Mouse (Mus musculus): ENCODE data around the gene Pou4f1. TPM values are rescaled to one million over a fixed set of nuclear protein-coding genes. Genes with fewer than 3 reads are reported as not detected.
"Not testable (repeated sequence)": the region's sequence is repeated elsewhere in the genome, so short reads cannot be mapped to it uniquely, and the experiment has no call there.

Pou4f1 gene
- polyA plus RNA-seq (2015; fragmentation: Nextera tagmentation; extraction: Ambion mirVana): 83.5 and 84.1 TPM in 2 replicates

GRCm38 (mm10) chr14:104467966-104468622 lies at the start of gene Pou4f1:
TSS of gene Pou4f1 (minus strand) at chr14:104467999.
- Histone ChIP-seq H3K4me1 (replicated peaks) (peaks cover 44% of the 10 kb centered on the region), H3K27ac (peak within 1 kb of the TSS; percentile 89), H3K9ac (peak within 1 kb of the TSS; percentile 78), H3K4me3 (peak within 1 kb of the TSS; percentile 62), H3K27me3 (peaks cover 91% of the 10 kb centered on the region), H3K9me3 (no peaks in the 10 kb centered on the region), H3K36me3 (no peaks in the 10 kb centered on the region), H3K4me2 (peak within 1 kb of the TSS; percentile 77)
- WGBS: under 1% methylated on average over 62 of the region's 62 CpGs
- ATAC-seq (ENCODE audit: low FRiP score): peak; percentile 93

GRCm38 (mm10) chr14:104511664-104512063 lies 43.9 kb upstream of the Pou4f1 start:
- no peak overlapping the region for H3K4me2 ChIP-seq
- no peak overlapping the region for H3K4me3 ChIP-seq
- peaks cover 15% of the 10 kb centered on the region for H3K36me3 ChIP-seq
- no peaks in the 10 kb centered on the region for H3K9me3 ChIP-seq
- ATAC-seq (ENCODE audit: low FRiP score): no peak
- no peak overlapping the region for H3K27ac ChIP-seq
- no peaks in the 10 kb centered on the region for H3K27me3 ChIP-seq
- no peak overlapping the region for H3K9ac ChIP-seq
- no peaks in the 10 kb centered on the region for H3K4me1 ChIP-seq (replicated peaks)
- 92% methylated on average over 1 of the region's 1 CpGs for WGBS

DNA sequence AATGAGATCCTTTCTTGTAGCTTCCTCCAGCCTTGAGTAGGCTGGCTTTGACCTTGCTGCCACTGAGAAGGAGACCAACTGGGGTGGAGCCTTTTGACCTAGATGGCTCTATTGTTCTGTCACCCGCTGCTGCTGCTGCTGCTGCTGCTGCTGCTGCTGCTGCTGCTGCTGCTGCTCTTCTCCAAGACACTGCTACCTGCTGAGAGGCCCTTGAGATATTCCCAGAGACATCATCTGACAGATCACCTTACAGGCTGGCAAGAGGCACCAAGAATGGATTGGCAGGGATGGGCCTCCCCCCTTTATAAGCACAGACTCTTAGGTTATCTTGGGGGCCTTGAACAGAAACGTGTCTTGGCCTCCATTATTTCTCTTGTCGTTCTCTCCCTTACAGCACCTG lies 35.0 kb upstream of the Pou4f1 start:
- H3K4me1 ChIP-seq (replicated peaks); ATAC-seq (ENCODE audit: low FRiP score); H3K4me3 ChIP-seq; H3K9me3 ChIP-seq; H3K27me3 ChIP-seq; H3K27ac ChIP-seq; H3K9ac ChIP-seq; H3K4me2 ChIP-seq: not testable (repeated sequence)
- peaks cover 73% of the 10 kb centered on the region for H3K36me3 ChIP-seq
- WGBS: 67% methylated on average over 3 of the region's 3 CpGs

- Histone ChIP-seq H3K9ac (no peak overlapping the region), H3K36me3 (peaks cover 20% of the 10 kb centered on the region), H3K27ac (no peak overlapping the region), H3K4me3 (no peak overlapping the region), H3K9me3 (no peaks in the 10 kb centered on the region), H3K4me2 (no peak overlapping the region), H3K4me1 (replicated peaks) (no peaks in the 10 kb centered on the region), H3K27me3 (peaks cover 19% of the 10 kb centered on the region)
- ATAC-seq (ENCODE audit: low FRiP score): no peak
- 94% methylated on average over 8 of the region's 8 CpGs for WGBS
Measured at GRCm38 (mm10) chr14:104479751-104480150, 12.0 kb upstream of the Pou4f1 start.

GRCm38 (mm10) chr14:104478593-104478992 lies 10.8 kb upstream of the Pou4f1 start:
- Histone ChIP-seq H3K27ac (no peak overlapping the region), H3K9me3 (no peaks in the 10 kb centered on the region), H3K9ac (no peak overlapping the region), H3K27me3 (peaks cover 30% of the 10 kb centered on the region), H3K36me3 (peaks cover 20% of the 10 kb centered on the region), H3K4me3 (no peak overlapping the region), H3K4me2 (no peak overlapping the region), H3K4me1 (replicated peaks) (peaks cover 4% of the 10 kb centered on the region)
- WGBS: 75% methylated on average over 5 of the region's 5 CpGs
- ATAC-seq (ENCODE audit: low FRiP score): no peak

- 91% methylated on average over 8 of the region's 8 CpGs for WGBS
Measured at GRCm38 (mm10) chr14:104477616-104478015, 9.8 kb upstream of the Pou4f1 start.

DNA sequence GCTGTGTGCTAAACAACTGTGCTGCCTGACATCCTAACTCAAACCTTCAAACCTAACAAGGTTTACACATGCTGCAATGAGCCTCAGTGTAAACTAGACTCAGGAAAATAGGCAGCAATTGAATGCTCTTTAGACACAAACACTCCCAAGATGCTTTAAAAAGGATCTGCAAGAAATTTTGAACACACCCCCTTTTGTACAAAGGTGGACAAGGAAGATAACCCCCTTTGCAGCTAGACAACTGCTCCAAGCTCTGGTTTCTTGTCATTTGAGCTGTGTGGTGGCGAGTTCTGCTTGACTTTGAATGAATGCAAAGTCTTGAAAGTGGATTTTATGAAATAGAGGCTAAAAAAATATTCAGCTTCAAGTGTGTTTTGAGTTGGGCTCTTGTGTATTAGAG lies 7.6 kb upstream of the Pou4f1 start:
- Histone ChIP-seq H3K36me3 (peaks cover 20% of the 10 kb centered on the region), H3K4me1 (replicated peaks) (peaks cover 24% of the 10 kb centered on the region), H3K27me3 (peaks cover 57% of the 10 kb centered on the region), H3K4me2 (no peak overlapping the region), H3K9me3 (no peaks in the 10 kb centered on the region), H3K4me3 (no peak overlapping the region), H3K27ac (no peak overlapping the region), H3K9ac (no peak overlapping the region)
- 84% methylated on average over 1 of the region's 1 CpGs for WGBS
- no peak for ATAC-seq (ENCODE audit: low FRiP score)

More at GRCm38 (mm10) chr14:104477616-104478015, 9.8 kb upstream of the Pou4f1 start:
- Histone ChIP-seq H3K4me1 (replicated peaks) (peaks cover 13% of the 10 kb centered on the region), H3K4me2 (no peak overlapping the region), H3K36me3 (peaks cover 20% of the 10 kb centered on the region), H3K9me3 (no peaks in the 10 kb centered on the region), H3K27ac (no peak overlapping the region), H3K27me3 (peaks cover 39% of the 10 kb centered on the region), H3K9ac (no peak overlapping the region), H3K4me3 (no peak overlapping the region)
- ATAC-seq (ENCODE audit: low FRiP score): no peak

DNA sequence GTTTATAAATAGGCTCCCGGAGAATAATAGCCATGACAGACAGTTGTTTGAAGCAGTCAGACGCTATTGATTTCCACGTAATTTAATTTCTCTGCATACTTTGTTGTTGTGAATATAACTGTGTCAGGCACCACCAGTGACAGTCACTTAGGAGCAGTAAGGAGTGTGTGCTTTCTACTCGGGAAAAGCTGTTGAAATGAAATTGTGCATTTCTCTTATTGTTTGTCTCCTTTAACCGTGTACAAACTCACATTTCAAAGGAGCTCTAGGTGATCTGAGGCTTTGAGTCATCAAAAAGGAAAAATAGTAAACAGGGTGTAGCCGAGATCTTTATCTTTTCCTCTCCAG lies 798 bp upstream of the Pou4f1 start:
- Histone ChIP-seq H3K36me3 (no peaks in the 10 kb centered on the region), H3K4me2 (peak overlapping the region; percentile 77), H3K9me3 (no peaks in the 10 kb centered on the region), H3K9ac (no peak overlapping the region), H3K27ac (no peak overlapping the region), H3K4me3 (peak overlapping the region; percentile 62), H3K27me3 (peaks cover 90% of the 10 kb centered on the region), H3K4me1 (replicated peaks) (peaks cover 48% of the 10 kb centered on the region)
- ATAC-seq (ENCODE audit: low FRiP score): no peak
- WGBS: 2% methylated on average over 6 of the region's 6 CpGs

- Histone ChIP-seq H3K36me3 (no peaks in the 10 kb centered on the region), H3K9me3 (no peaks in the 10 kb centered on the region), H3K9ac (peak overlapping the region; percentile 78), H3K27me3 (peaks cover 92% of the 10 kb centered on the region), H3K4me1 (replicated peaks) (peaks cover 39% of the 10 kb centered on the region), H3K4me2 (peak overlapping the region; percentile 77), H3K27ac (peak overlapping the region; percentile 89), H3K4me3 (peak overlapping the region; percentile 62)
- peak; percentile 66 for ATAC-seq (ENCODE audit: low FRiP score)
- 1% methylated on average over 98 of the region's 101 CpGs for WGBS
Measured at GRCm38 (mm10) chr14:104467133-104467965, 450 bp downstream of the Pou4f1 start.

- Histone ChIP-seq H3K27ac (peak overlapping the region; percentile 89), H3K4me1 (replicated peaks) (peaks cover 33% of the 10 kb centered on the region), H3K9ac (peak overlapping the region; percentile 78), H3K36me3 (no peaks in the 10 kb centered on the region), H3K9me3 (no peaks in the 10 kb centered on the region), H3K4me3 (peak overlapping the region; percentile 62), H3K4me2 (peak overlapping the region; percentile 77), H3K27me3 (peaks cover 90% of the 10 kb centered on the region)
- ATAC-seq (ENCODE audit: low FRiP score): no peak
- under 1% methylated on average over 34 of the region's 43 CpGs for WGBS
Measured at GRCm38 (mm10) chr14:104466557-104466956, 1.2 kb downstream of the Pou4f1 start.

GRCm38 (mm10) chr14:104465483-104466235 lies 2.1 kb downstream of the Pou4f1 start:
- Histone ChIP-seq H3K4me1 (replicated peaks) (peaks cover 31% of the 10 kb centered on the region), H3K36me3 (no peaks in the 10 kb centered on the region), H3K4me2 (peak overlapping the region; percentile 77), H3K27ac (peak overlapping the region; percentile 81), H3K27me3 (peaks cover 90% of the 10 kb centered on the region), H3K9ac (peak overlapping the region; percentile 68), H3K4me3 (peak overlapping the region; percentile 62), H3K9me3 (no peaks in the 10 kb centered on the region)
- under 1% methylated on average over 54 of the region's 64 CpGs for WGBS
- ATAC-seq (ENCODE audit: low FRiP score): no peak

GRCm38 (mm10) chr14:104464841-104465240 lies 3.0 kb downstream of the Pou4f1 start:
- Histone ChIP-seq H3K4me1 (replicated peaks) (peaks cover 36% of the 10 kb centered on the region), H3K4me3 (peak overlapping the region; percentile 62), H3K36me3 (no peaks in the 10 kb centered on the region), H3K27ac (peak overlapping the region; percentile 81), H3K9me3 (no peaks in the 10 kb centered on the region), H3K4me2 (peak overlapping the region; percentile 77), H3K27me3 (peaks cover 87% of the 10 kb centered on the region), H3K9ac (peak overlapping the region; percentile 68)
- 3% methylated on average over 5 of the region's 5 CpGs for WGBS
- no peak for ATAC-seq (ENCODE audit: low FRiP score)
